Mouse (Mus musculus) thymus, adult 2 months (tissue): ENCODE data around the gene Arl16. TPM values are rescaled to one million over a fixed set of nuclear protein-coding genes. Genes with fewer than 3 reads are reported as not detected.

ENCODE experiments used
- DNase-seq: peaks from one replicate; pipeline ENCODE4 v3.0.0; 2021
- H3K27ac ChIP-seq: fragments of 200-500 bp; 2 replicates; pipeline ENCODE4 v1.5.1; 2012; ENCODE audit warnings: low read length, control low read depth; ENCODE audit not compliant: control insufficient read depth, insufficient read depth
- H3K27me3 ChIP-seq: fragments of 200-500 bp; 2 replicates; pipeline ENCODE4 v1.6.1; 2012; ENCODE audit warnings: mild to moderate bottlenecking, low read length, moderate library complexity, mixed read lengths; ENCODE audit not compliant: control insufficient read depth, insufficient read depth
- H3K36me3 ChIP-seq: fragments of 200-500 bp; 2 replicates; pipeline ENCODE4 v1.6.1; 2012; ENCODE audit warnings: mild to moderate bottlenecking, low read length, moderate library complexity; ENCODE audit not compliant: control insufficient read depth, insufficient read depth
- H3K4me1 ChIP-seq: fragments of 200-500 bp; replicated peaks from 2 replicates; pipeline ENCODE4 v1.6.1; 2012; ENCODE audit warnings: low read length; ENCODE audit not compliant: control insufficient read depth, insufficient read depth
- H3K4me3 ChIP-seq: fragments of 200-500 bp; 2 replicates; pipeline ENCODE4 v1.5.1; 2012; ENCODE audit warnings: mild to moderate bottlenecking, low read length, control low read depth, moderate library complexity; ENCODE audit not compliant: control insufficient read depth, insufficient read depth
- CTCF ChIP-seq: fragments of 200-500 bp; IDR thresholded peaks from 2 replicates; pipeline ENCODE4 v1.5.1; 2012; ENCODE audit warnings: mild to moderate bottlenecking, control low read depth, low read length, moderate library complexity, borderline replicate concordance; ENCODE audit not compliant: control insufficient read depth, poor library complexity, insufficient read depth; ENCODE audit errors: extremely low read depth
- POLR2A ChIP-seq: fragments of 200-500 bp; IDR thresholded peaks from 2 replicates; pipeline ENCODE4 v1.6.1; 2012; ENCODE audit warnings: mild to moderate bottlenecking, low read length, control low read depth, moderate library complexity; ENCODE audit not compliant: control insufficient read depth, poor library complexity, insufficient read depth; ENCODE audit errors: extremely low read depth
- WGBS: fragments of 180-500 bp; shearing (Covaris S2); methylation state at CpG from one replicate; pipeline ENCODE4 v1.1.7; 2018; 5-methylcytosine and 5-hydroxymethylcytosine counted together
- polyA plus RNA-seq: library from polyadenylated mRNA; depleted of rRNA; stranded (reverse); fragments of >200 nt; gene quantifications from 2 replicates; pipeline ENCODE4 v1.2.3, GENCODE M21; 2012

Gene Arl16
- polyA plus RNA-seq, 1 experiment: 28.4 TPM

GRCm38 (mm10) chr11:120499894-120500293 lies 32.5 kb upstream of the Arl16 start:
- no peak overlapping the region for H3K27ac ChIP-seq
- WGBS: 89% methylated on average over 6 of the region's 6 CpGs
- no peaks in the 10 kb centered on the region for H3K4me1 ChIP-seq

GRCm38 (mm10) chr11:120498891-120499290 lies 31.5 kb upstream of the Arl16 start:
- no peak for DNase-seq
- TF ChIP-seq CTCF (no peak), POLR2A (no peak)
- Histone ChIP-seq H3K36me3 (no peaks in the 10 kb centered on the region), H3K27ac (no peak overlapping the region), H3K4me3 (no peak overlapping the region), H3K4me1 (no peaks in the 10 kb centered on the region), H3K27me3 (no peaks in the 10 kb centered on the region)
- WGBS: 87% methylated on average over 5 of the region's 5 CpGs

More at GRCm38 (mm10) chr11:120499894-120500293, 32.5 kb upstream of the Arl16 start:
- Histone ChIP-seq H3K4me3 (no peak overlapping the region), H3K27me3 (no peaks in the 10 kb centered on the region), H3K36me3 (no peaks in the 10 kb centered on the region)
- DNase-seq: no peak
- TF ChIP-seq POLR2A (no peak), CTCF (no peak)

- no peak for DNase-seq
- H3K27me3 ChIP-seq: no peaks in the 10 kb centered on the region
- H3K36me3 ChIP-seq: no peaks in the 10 kb centered on the region
- H3K4me3 ChIP-seq: no peak overlapping the region
- H3K4me1 ChIP-seq: 0 out of 2 replicates have a peak, but pooled peaks cover 2% of the 10 kb centered on the region
- H3K27ac ChIP-seq: no peak overlapping the region
- TF ChIP-seq POLR2A (no peak), CTCF (no peak)
- WGBS: 95% methylated on average over 12 of the region's 12 CpGs
Measured at GRCm38 (mm10) chr11:120498226-120498625, 30.8 kb upstream of the Arl16 start.

- Histone ChIP-seq H3K27me3 (no peaks in the 10 kb centered on the region), H3K27ac (no peak overlapping the region), H3K4me1 (peaks cover 7% of the 10 kb centered on the region), H3K36me3 (no peaks in the 10 kb centered on the region), H3K4me3 (no peak overlapping the region)
- WGBS: 99% methylated on average over 3 of the region's 3 CpGs
- DNase-seq: no peak
- TF ChIP-seq POLR2A (no peak), CTCF (no peak)
Measured at GRCm38 (mm10) chr11:120497436-120497835, 30.0 kb upstream of the Arl16 start.

- Histone ChIP-seq H3K4me3 (no peak overlapping the region), H3K4me1 (peaks cover 19% of the 10 kb centered on the region), H3K27me3 (no peaks in the 10 kb centered on the region), H3K36me3 (no peaks in the 10 kb centered on the region), H3K27ac (no peak overlapping the region)
- no peak for DNase-seq
- WGBS: 95% methylated on average over 3 of the region's 3 CpGs
- TF ChIP-seq CTCF (no peak), POLR2A (no peak)
Measured at GRCm38 (mm10) chr11:120493911-120494310, 26.5 kb upstream of the Arl16 start.

GRCm38 (mm10) chr11:120493351-120493750 lies 25.9 kb upstream of the Arl16 start:
- no peak for DNase-seq
- WGBS: 88% methylated on average over 3 of the region's 3 CpGs
- Histone ChIP-seq H3K27ac (no peak overlapping the region), H3K4me1 (peaks cover 19% of the 10 kb centered on the region), H3K27me3 (no peaks in the 10 kb centered on the region), H3K36me3 (no peaks in the 10 kb centered on the region), H3K4me3 (no peak overlapping the region)
- TF ChIP-seq POLR2A (no peak), CTCF (no peak)

GRCm38 (mm10) chr11:120492878-120493203 lies 25.4 kb upstream of the Arl16 start:
- H3K4me1 ChIP-seq: peaks cover 19% of the 10 kb centered on the region
- 40% methylated on average over 3 of the region's 3 CpGs for WGBS
- no peak overlapping the region for H3K4me3 ChIP-seq
- H3K27ac ChIP-seq: no peak overlapping the region
- no peaks in the 10 kb centered on the region for H3K27me3 ChIP-seq
- TF ChIP-seq POLR2A (no peak), CTCF (no peak)
- H3K36me3 ChIP-seq: no peaks in the 10 kb centered on the region; the same call in 1 of the 2 replicates
- no peak for DNase-seq
